Mouse (Mus musculus) C2C12 (cell line): ENCODE data around the gene Trappc3. TPM values are rescaled to one million over a fixed set of nuclear protein-coding genes. Genes with fewer than 3 reads are reported as not detected.

Experiments
- H3K27me3 ChIP-seq: one replicate; pipeline ENCODE4 v1.6.1; 2011; ENCODE audit not compliant: control insufficient read depth, insufficient read depth, insufficient read length
- H3K36me3 ChIP-seq: one replicate; pipeline ENCODE4 v1.6.1; 2011; ENCODE audit not compliant: control insufficient read depth, insufficient read depth
- H3K4me3 ChIP-seq: one replicate; pipeline ENCODE4 v1.5.1; 2011; ENCODE audit warnings: mild to moderate bottlenecking, control low read depth; ENCODE audit not compliant: poor library complexity, insufficient read depth, severe bottlenecking
- H3K79me2 ChIP-seq: one replicate; pipeline ENCODE4 v1.6.1; 2011; ENCODE audit not compliant: control insufficient read depth, insufficient read depth
- H3K79me3 ChIP-seq: one replicate; pipeline ENCODE4 v1.6.1; 2011; ENCODE audit warnings: low read depth, control low read depth
- H3ac ChIP-seq: one replicate; pipeline ENCODE3; 2011; ENCODE audit warnings: low read depth; ENCODE audit not compliant: control insufficient read depth, insufficient read length
- CEBPB ChIP-seq: IDR thresholded peaks from one replicate; pipeline ENCODE4 v1.6.1; 2011; ENCODE audit warnings: low read depth, mild to moderate bottlenecking, control low read depth, moderate library complexity
- CTCF ChIP-seq: IDR thresholded peaks from one replicate; pipeline ENCODE4 v1.5.1; 2011; ENCODE audit not compliant: control insufficient read depth, insufficient read depth, insufficient read length
- FOSL1 ChIP-seq: IDR thresholded peaks from one replicate; pipeline ENCODE4 v1.8.0; 2011; ENCODE audit warnings: mild to moderate bottlenecking, low read length; ENCODE audit not compliant: poor library complexity, insufficient read depth, severe bottlenecking
- MAX ChIP-seq: IDR thresholded peaks from one replicate; pipeline ENCODE4 v1.6.1; 2011; ENCODE audit warnings: mild to moderate bottlenecking, control low read depth
- MYOD1 ChIP-seq: IDR thresholded peaks from one replicate; pipeline ENCODE4 v1.6.1; 2011; ENCODE audit warnings: low read depth; ENCODE audit not compliant: control insufficient read depth, insufficient read length
- MYOG ChIP-seq: IDR thresholded peaks from one replicate; pipeline ENCODE4 v1.6.1; 2011; ENCODE audit not compliant: control insufficient read depth, insufficient read length; ENCODE audit errors: extremely low read depth
- USF1 ChIP-seq: IDR thresholded peaks from one replicate; pipeline ENCODE4 v1.6.1; 2011; ENCODE audit warnings: low read depth, mild to moderate bottlenecking, control low read depth, moderate library complexity
- polyA plus RNA-seq: library from polyadenylated mRNA; unstranded; fragments of >200 nt; fragmentation: generic; extraction: Trizol; gene quantifications from one replicate; pipeline ENCODE4 v1.2.1, GENCODE M21; 2012; ENCODE audit warnings: missing spikeins

Trappc3 gene
- polyA plus RNA-seq, 1 experiment: 110 TPM

DNA sequence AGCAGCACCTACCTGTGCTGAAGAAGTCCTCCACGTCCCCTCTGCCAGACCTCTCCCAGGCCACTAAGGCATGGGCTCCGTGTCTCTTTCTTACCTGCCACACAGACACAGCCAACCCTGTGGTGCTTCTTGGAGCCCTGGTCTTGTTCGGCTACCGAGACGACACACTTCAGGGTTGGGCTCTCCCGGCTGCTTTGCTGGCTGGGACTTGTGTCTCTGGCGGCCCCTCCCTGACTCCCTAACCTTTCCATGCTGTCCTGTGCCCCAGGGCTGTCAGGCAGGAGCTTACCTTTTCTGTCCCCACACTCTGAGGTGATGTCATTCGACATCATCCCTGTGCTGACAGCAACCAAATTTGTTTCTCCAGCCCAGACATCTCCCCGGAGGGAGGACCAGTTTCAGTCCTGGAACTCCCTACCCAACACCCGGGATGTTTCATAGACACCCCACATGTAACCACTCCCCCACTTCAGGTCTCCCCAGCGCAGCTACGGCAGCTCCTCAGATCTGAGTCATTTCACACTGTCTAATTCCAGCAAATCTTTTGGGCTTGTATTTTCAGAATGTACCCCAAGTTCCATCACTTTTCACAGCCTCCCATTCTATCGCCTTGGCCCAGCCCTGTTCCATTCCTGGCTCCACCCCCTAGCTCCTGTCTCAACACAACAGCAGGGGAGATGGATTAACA is 15.8 kb upstream of the Trappc3 start:
- Histone ChIP-seq H3ac (no peak overlapping the region), H3K36me3 (peaks cover 41% of the 10 kb centered on the region), H3K79me2 (peaks cover 100% of the 10 kb centered on the region), H3K27me3 (no peaks in the 10 kb centered on the region), H3K4me3 (no peak overlapping the region), H3K79me3 (peaks cover 86% of the 10 kb centered on the region)
- no peak for TF ChIP-seq USF1

DNA sequence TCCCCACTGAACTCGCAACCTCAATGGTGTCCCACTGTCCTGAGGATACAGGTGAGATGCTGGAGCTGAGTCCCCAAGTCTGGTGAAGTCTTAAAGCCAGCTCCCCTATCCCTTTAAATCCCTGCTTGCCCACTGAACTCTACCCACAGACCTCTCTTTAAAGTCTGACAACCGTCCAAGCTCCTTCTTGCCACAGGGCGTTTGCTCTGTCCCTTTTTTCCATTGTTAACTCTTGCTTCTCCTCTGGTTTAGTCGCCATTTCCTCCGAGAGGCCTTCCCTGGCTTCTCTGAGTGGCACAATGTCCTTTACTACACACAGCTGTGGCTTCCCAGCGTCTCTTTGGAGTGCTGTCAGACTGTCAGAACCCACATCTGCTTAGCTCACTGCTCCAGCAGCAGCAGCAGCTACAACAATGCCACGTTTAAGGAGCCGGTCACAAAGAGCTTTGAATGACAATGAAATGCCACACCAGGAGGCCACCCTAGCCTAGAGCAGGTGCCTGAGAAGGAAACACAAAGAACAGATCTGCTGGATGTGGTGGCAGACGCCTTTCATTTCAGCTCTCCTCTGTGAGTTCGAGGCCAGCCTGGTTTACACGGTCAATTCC is 13.8 kb upstream of the Trappc3 start:
- Histone ChIP-seq H3ac (no peak overlapping the region), H3K36me3 (peaks cover 43% of the 10 kb centered on the region), H3K27me3 (no peaks in the 10 kb centered on the region), H3K79me3 (peaks cover 96% of the 10 kb centered on the region), H3K4me3 (no peak overlapping the region), H3K79me2 (peaks cover 100% of the 10 kb centered on the region)
- TF ChIP-seq MYOG (no peak), MYOD1 (no peak), CTCF (no peak), CEBPB (no peak), MAX (no peak), USF1 (no peak), FOSL1 (no peak)

DNA sequence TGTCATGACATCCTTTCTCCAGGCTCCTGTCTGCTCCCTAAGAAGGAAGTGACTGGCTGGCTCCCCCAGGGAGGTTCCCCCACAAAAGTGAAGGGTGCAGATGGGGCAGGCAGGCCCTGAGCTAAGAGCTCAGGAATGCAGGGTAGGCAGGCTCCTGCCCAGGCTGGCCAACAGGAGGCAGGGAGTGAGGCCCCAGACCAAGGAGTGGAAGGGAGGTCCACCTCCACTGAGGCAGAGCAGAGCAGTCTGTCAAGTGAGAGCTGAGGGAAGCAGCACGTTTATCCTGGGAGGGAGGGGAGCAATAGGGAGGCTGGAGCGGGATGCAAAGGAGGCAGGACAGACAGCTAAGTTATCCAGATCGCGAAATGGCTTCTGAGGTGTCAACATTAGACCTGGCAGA is 11.5 kb upstream of the Trappc3 start:
- H3ac ChIP-seq: no peak overlapping the region
- H3K27me3 ChIP-seq: no peaks in the 10 kb centered on the region
- TF ChIP-seq MAX (peak; percentile 42), CEBPB (no peak), USF1 (no peak), MYOG (no peak), CTCF (no peak), FOSL1 (no peak), MYOD1 (peak; percentile 12)
- H3K36me3 ChIP-seq: peaks cover 38% of the 10 kb centered on the region
- peaks cover 99% of the 10 kb centered on the region for H3K79me3 ChIP-seq
- peaks cover 100% of the 10 kb centered on the region for H3K79me2 ChIP-seq
- no peak overlapping the region for H3K4me3 ChIP-seq

DNA sequence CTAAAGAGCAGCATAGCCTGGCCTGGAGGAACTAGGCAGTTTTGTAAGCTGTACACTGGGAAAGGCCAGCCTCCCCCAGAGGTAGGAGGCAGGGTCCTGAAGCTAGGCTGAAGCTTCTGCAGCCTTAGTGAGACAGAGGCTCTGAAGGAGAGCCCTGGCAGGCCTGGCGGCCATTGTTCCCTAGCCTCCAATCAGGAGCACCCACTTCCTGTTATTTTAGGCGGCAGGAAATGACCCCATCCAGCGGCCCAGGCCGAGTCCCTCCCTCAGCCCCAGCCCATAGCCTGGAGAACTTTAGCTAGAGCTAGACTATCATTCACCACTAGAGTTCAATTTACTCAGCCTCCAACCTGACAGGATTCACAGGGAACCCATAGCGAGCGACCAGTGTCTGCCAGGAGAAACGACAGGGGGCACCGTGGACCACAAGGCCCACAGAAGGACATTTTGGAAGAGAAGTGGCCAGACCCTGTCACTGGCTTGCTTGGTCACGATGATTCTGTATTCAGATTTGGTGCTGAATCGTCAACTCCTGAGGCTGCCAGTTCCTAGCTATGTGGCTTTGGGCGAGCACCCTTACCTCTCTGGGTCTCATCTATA is 10.4 kb upstream of the Trappc3 start:
- peaks cover 29% of the 10 kb centered on the region for H3K36me3 ChIP-seq
- peak overlapping the region; percentile 8 for H3ac ChIP-seq
- TF ChIP-seq MAX (no peak), CEBPB (no peak), USF1 (no peak), MYOG (no peak), FOSL1 (no peak), MYOD1 (no peak), CTCF (no peak)
- no peak overlapping the region for H3K4me3 ChIP-seq
- H3K79me3 ChIP-seq: peaks cover 91% of the 10 kb centered on the region
- peaks cover 98% of the 10 kb centered on the region for H3K79me2 ChIP-seq
- no peaks in the 10 kb centered on the region for H3K27me3 ChIP-seq

DNA sequence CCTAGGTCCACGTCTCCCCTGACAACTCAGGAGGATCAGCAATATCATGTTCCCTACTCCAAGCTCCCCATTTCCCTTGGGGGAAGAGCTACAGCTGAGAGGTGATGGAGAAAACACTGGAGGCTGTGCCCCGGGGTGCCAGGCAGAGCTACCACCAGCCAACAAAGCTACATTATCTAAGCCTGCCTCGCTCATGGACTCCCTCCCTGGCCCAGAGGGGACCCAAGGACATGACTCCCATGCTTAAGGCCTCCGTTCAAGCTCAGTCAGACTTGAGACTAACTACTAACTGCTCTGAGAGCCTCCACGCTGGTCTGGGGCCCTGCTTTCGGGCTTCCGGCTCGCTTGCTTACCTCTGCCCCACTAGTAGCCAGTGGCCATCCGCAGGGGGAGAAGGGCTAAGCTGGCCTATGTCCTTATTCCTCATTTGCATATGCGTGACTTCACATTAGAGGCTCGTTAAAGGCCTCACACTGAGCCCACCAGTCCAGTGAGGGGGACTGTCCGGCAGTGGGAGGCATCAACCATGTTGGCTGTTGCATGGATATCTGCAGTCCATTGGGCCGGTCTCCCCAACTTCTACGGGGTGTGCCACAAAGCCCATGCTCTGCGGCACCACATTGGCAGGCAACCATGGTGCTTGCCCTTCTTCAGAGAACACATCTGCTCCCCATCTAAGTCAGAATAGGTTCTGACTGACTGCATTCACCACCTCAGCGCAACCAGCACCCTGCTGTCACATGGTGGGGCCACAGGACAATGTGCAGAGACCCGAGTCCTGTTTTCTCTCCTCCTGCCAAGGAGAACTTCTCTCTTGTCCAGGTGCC is 9.5 kb upstream of the Trappc3 start:
- Histone ChIP-seq H3K79me3 (peaks cover 84% of the 10 kb centered on the region), H3K36me3 (peaks cover 27% of the 10 kb centered on the region), H3K4me3 (no peak overlapping the region), H3ac (no peak overlapping the region), H3K79me2 (peaks cover 98% of the 10 kb centered on the region), H3K27me3 (no peaks in the 10 kb centered on the region)
- no peak for TF ChIP-seq MYOD1
- no peak for TF ChIP-seq CEBPB
- no peak for TF ChIP-seq USF1
- TF ChIP-seq MAX: no peak
- no peak for TF ChIP-seq FOSL1
- TF ChIP-seq MYOG: no peak
- TF ChIP-seq CTCF: no peak
